Mouse (Mus musculus) ZHBTc4 (cell line): ENCODE data around the gene Gm5483.
"Not testable (repeated sequence)": the region's sequence is repeated elsewhere in the genome, so short reads cannot be mapped to it uniquely, and the experiment has no call there.

Experiments
- DNase-seq: peaks from one replicate; pipeline ENCODE4 v3.0.0-alpha.2; 2011; ENCODE audit warnings: low read depth, low spot score

Gm5483 gene

DNA sequence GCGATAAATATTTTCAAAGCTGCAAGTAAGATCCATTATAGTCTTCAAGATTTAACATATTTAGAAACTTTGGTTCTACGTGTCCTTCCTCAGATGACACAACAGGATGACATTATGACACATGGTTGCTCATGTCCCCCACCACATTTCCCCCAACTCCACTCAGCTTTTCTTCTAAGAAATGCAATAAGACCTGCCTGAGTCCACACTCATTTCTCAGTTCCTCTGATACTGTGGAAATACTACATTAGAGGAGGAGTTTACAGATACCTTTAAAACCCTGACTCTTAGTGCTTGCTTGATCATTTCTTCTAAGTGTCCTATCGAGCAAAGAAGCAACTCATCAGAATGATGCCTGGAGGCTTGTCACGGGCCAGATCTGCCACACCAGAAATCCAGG, at the start of gene Gm5483:
Gene Gm5483, plus strand, starts transcription at position 301 of the 400 bp plus-strand sequence.
- not testable (repeated sequence) for DNase-seq

DNA sequence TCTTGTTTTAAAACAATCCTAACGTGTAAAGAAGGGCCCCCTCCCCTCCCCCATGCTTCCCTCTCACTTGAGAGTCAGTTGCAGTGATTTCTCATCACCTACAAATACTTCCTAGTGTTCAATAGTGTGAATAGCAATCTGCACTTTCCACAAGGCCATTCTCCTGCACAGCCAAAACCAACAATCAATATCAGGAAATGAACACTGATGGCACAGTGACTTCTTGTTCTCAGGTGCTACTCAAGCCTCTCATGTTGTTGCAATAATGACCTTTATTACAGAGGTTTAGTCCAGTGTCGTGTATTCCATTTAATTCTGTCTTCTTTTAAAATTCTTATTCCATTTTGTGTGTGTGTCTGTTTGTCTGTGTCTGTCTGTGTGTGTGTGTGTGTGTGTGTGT, 45.8 kb upstream of the Gm5483 start:
- no peak for DNase-seq

DNA sequence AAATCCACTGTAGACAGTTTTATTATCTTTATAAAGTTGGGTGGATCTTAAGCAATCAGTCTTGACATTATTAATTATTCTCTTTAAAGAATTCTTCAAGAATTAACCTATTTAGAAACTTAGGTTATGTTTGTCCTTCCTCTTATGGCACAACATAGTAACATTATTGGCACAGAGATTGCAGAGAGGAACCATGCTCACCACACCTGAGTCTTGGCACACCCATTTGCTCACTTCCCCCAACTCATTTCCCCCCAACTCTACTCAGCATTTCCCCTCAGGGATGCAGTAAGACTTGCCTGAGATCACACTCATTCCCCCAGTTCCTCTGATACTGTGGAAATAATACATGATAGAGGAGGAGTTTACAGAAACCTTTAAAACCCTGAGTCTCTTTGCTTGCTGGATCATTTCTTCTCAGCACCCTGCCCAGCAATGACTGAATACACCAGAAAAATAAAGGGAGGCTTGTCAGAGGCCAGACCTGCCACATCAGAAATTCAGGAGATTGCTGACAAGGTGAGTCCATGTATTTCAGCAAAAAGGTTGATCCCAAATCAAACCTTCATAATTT, 27.5 kb upstream of the Gm5483 start, which contains the start of gene Stfa2l1:
Gene Stfa2l1, plus strand, starts transcription at position 410 of the 574 bp plus-strand sequence.
- DNase-seq, result no peak

DNA sequence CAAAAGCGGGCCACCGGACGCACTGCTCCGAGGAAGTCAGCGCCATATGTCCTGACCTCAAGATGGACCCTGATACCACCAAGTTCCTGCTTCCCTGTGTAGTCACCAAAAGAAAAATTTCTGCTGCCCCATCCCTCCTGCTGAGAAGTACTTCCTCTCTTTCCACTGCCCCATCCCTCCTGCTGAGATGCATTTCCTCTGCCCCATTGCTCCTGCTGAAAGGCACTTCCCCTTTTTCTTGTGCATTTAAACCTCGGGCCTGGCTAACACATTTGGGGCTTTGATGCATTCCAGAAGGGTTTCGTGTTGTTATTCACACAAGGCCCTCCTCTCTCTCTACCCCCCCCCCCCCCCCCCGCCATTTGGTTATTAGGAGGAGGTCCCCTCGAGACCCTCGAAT, 16.2 kb upstream of the Gm5483 start:
- DNase-seq, result peak; percentile 59

DNA sequence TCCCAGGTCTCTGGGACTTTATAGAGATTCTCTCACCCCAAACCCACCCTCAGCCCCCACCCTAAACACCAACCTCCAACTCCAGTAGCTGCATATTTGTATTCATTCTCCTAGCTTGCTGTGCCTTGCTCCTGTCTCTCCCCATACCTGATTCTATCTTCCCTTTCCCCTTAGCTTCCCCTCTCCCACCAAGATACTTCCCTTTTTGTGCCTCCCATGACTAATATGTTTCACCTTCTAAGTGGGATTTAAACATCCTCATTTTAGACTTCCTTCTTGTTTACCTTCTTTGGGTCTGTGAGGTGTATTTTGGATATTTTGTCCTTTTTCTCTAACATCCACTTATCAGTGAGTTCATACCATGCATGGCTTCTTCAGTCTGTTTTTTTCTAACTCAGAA, 7.9 kb upstream of the Gm5483 start:
- DNase-seq, result no peak

DNA sequence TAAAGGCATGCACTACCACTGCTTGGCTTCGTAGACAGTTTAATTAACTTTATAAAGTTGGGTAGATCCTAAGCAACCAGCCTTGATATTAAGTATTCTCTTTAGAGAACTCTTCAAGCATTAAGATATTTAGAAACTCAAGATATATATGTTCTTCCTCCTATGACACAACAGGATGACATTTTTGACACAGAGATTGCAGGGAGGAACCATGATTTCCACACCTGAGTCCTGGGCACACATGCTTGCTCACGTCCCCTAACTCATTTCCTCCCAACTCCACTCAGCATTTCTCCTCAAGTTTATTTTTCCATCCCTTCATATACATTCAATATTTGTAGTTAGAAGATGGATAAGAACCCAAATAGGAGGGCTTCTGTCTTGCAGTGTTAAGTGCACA, 4.1 kb upstream of the Gm5483 start:
- no peak for DNase-seq

DNA sequence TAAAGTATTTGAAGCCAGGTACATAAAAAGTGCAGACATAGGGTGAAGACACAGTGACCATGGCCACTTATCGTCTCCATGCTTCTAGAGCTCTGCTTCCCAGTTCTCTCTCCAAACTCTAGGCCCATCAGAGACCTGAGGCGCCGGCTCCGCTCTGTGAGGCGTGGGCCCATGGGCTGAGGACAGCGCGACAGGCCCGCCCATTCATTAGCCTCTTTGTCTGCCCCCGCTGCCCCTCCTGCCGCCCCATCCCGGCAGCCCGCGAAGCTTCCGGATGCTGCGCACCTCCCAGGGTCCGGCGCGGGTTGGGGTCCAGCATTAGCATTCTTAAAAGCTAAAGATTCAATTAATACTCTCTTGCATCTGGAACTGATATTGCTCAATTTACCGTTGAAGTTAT, 15.2 kb downstream of the Gm5483 start:
- peak; percentile 9 for DNase-seq

DNA sequence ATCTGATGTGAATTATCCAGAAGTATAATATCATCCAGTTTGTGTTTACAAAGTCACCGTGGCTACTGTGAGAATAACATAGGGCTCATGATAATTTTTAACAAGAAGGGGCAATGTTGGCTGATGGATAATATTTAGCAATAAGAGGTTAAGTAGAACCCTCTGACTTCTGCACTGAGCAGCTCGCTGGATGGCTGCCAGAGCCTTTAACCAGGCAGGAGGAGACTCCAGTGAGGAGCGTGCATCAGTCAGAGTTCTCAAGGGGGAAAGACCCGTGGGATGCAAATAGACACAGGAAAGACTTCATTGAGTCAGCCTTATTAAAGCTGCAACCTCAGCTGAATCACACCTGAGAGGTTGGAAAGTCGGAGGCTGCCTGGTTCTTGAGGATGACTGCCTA, 19.8 kb downstream of the Gm5483 start:
- no peak for DNase-seq

DNA sequence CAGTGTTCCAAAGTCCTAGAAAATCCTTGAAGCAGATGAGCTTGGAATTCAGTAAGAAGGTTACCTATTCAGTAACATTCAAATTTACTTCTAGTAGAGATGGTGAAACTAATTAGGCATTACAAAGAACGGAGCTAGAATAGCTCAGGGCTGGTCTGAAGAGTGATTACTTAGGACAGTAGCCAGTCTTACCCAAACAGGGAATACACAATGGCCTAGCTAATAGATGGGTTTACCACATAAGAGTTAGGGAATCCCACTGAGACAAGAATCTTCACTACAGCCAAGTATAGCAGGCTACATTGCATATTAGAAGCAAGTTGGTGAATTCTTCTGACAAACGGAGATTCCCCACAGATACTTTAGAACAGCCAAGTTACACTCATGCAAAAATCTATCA, 21.7 kb downstream of the Gm5483 start:
- DNase-seq, result peak; percentile 69

DNA sequence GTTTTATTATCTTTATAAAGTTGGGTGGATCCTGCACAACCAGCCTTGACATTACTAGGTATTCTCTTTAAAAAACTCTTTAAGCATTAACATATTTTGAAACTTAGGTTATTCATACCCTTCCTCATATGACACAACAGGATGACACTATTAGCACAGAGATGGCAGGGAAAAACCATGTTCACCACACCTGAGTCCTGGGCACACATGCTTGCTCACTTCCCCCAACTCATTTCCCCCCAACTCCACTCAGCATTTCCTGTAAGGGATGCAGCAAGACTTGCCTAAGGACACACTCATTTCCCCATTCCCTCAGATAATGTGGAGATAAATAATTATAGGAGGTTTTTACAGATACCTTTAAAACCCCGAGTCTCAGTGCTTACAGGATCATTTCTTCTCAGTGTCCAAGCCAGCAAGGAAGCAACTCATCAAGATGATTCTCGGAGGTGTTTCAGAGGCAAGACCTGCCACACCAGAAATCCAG, 26.0 kb downstream of the Gm5483 start, which contains the start of gene Gm5416:
Gene Gm5416, plus strand, starts transcription at position 437 of the 487 bp plus-strand sequence.
- no peak for DNase-seq

DNA sequence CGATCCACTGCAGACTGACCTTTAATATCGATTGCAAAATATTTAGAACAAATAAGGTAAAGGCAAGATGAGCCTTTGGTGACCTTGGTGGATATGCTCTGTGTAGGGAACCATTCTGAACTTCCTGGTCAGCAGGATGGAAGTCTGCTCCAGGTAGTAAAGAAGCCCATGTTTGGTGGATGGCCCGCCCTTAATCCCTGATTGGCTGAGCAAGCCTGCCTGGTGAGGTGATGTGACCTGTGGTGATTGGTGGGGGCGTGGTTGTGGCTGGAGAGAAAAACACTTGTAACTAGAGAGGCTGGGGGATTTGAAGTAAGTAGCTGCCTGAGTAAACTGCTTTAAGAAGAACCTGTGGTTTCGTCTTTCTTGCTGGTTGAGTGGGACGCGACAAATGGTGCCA, 37.2 kb downstream of the Gm5483 start, which contains the start of gene 2010005H15Rik:
Gene 2010005H15Rik, plus strand, starts transcription at position 301 of the 400 bp plus-strand sequence.
- not testable (repeated sequence) for DNase-seq
